Mouse (Mus musculus): ENCODE results near the gene Pgm1.

The Pgm1 gene

GRCm38 (mm10) chr4:99931240-99931580 is 2.0 kb downstream of the Pgm1 start:
- Histone ChIP-seq H3K4me1 (replicated peaks; ENCODE audit: low read depth, low read length) (peaks cover 28% of the 10 kb centered on the region), H3K9me3 (ENCODE audit: low read length) (no peaks in the 10 kb centered on the region), H3K36me3 (ENCODE audit: insufficient read depth, low read length) (peaks cover 32% of the 10 kb centered on the region), H3K4me3 (replicated peaks; ENCODE audit: low read length) (peak overlapping the region; percentile 92), H3K27me3 (ENCODE audit: insufficient read depth, low read length) (peaks cover 12% of the 10 kb centered on the region)
- TF ChIP-seq CTCF (conservative IDR thresholded peaks at IDR 0.05; ENCODE audit: low read length) (no peak), POU5F1 (IDR thresholded peaks at IDR 0.05; ENCODE audit: borderline replicate concordance, low read length) (no peak)

- H3K9me3 ChIP-seq (ENCODE audit: low read length), result no peaks in the 10 kb centered on the region
- peaks cover 28% of the 10 kb centered on the region for H3K4me1 ChIP-seq (replicated peaks; ENCODE audit: low read depth, low read length)
- H3K27me3 ChIP-seq (ENCODE audit: insufficient read depth, low read length), result peaks cover 12% of the 10 kb centered on the region
Observed at GRCm38 (mm10) chr4:99931807-99932206, 2.6 kb downstream of the Pgm1 start.

GRCm38 (mm10) chr4:99934859-99935258 is 5.6 kb downstream of the Pgm1 start:
- Histone ChIP-seq H3K9me3 (ENCODE audit: low read length) (no peaks in the 10 kb centered on the region), H3K4me3 (replicated peaks; ENCODE audit: low read length) (no peak overlapping the region), H3K4me1 (replicated peaks; ENCODE audit: low read depth, low read length) (peaks cover 25% of the 10 kb centered on the region), H3K27me3 (ENCODE audit: insufficient read depth, low read length) (peaks cover 6% of the 10 kb centered on the region), H3K36me3 (ENCODE audit: insufficient read depth, low read length) (peaks cover 42% of the 10 kb centered on the region)
- TF ChIP-seq NANOG (IDR thresholded peaks at IDR 0.05; ENCODE audit: borderline replicate concordance, low read length) (no peak), CTCF (conservative IDR thresholded peaks at IDR 0.05; ENCODE audit: low read length) (no peak), POU5F1 (IDR thresholded peaks at IDR 0.05; ENCODE audit: borderline replicate concordance, low read length) (no peak)

More at GRCm38 (mm10) chr4:99931807-99932206, 2.6 kb downstream of the Pgm1 start:
- no peak for TF ChIP-seq NANOG (IDR thresholded peaks at IDR 0.05; ENCODE audit: borderline replicate concordance, low read length)
- TF ChIP-seq POU5F1 (IDR thresholded peaks at IDR 0.05; ENCODE audit: borderline replicate concordance, low read length), result no peak
- no peak for TF ChIP-seq CTCF (conservative IDR thresholded peaks at IDR 0.05; ENCODE audit: low read length)
- Histone ChIP-seq H3K4me3 (replicated peaks; ENCODE audit: low read length) (no peak overlapping the region), H3K36me3 (ENCODE audit: insufficient read depth, low read length) (peaks cover 32% of the 10 kb centered on the region)

- H3K27me3 ChIP-seq (ENCODE audit: insufficient read depth, low read length), result no peaks in the 10 kb centered on the region
- H3K4me3 ChIP-seq (replicated peaks; ENCODE audit: low read length), result no peak overlapping the region
- no peak for TF ChIP-seq POU5F1 (IDR thresholded peaks at IDR 0.05; ENCODE audit: borderline replicate concordance, low read length)
- TF ChIP-seq NANOG (IDR thresholded peaks at IDR 0.05; ENCODE audit: borderline replicate concordance, low read length), result no peak
- TF ChIP-seq CTCF (conservative IDR thresholded peaks at IDR 0.05; ENCODE audit: low read length), result no peak
- no peaks in the 10 kb centered on the region for H3K9me3 ChIP-seq (ENCODE audit: low read length)
- H3K36me3 ChIP-seq (ENCODE audit: insufficient read depth, low read length), result peaks cover 41% of the 10 kb centered on the region
- H3K4me1 ChIP-seq (replicated peaks; ENCODE audit: low read depth, low read length), result peaks cover 11% of the 10 kb centered on the region
Observed at GRCm38 (mm10) chr4:99936278-99936677, 7.1 kb downstream of the Pgm1 start.

GRCm38 (mm10) chr4:99939711-99940505 is 10.7 kb downstream of the Pgm1 start:
- Histone ChIP-seq H3K27me3 (ENCODE audit: insufficient read depth, low read length) (no peaks in the 10 kb centered on the region), H3K4me3 (replicated peaks; ENCODE audit: low read length) (no peak overlapping the region), H3K36me3 (ENCODE audit: insufficient read depth, low read length) (peaks cover 20% of the 10 kb centered on the region), H3K4me1 (replicated peaks; ENCODE audit: low read depth, low read length) (peaks cover 14% of the 10 kb centered on the region), H3K9me3 (ENCODE audit: low read length) (no peaks in the 10 kb centered on the region)
- TF ChIP-seq NANOG (IDR thresholded peaks at IDR 0.05; ENCODE audit: borderline replicate concordance, low read length), result no peak
- TF ChIP-seq POU5F1 (IDR thresholded peaks at IDR 0.05; ENCODE audit: borderline replicate concordance, low read length), result no peak
- TF ChIP-seq CTCF (conservative IDR thresholded peaks at IDR 0.05; ENCODE audit: low read length), result no peak

GRCm38 (mm10) chr4:99941655-99942414 is 12.6 kb downstream of the Pgm1 start:
- no peaks in the 10 kb centered on the region for H3K27me3 ChIP-seq (ENCODE audit: insufficient read depth, low read length)
- H3K4me3 ChIP-seq (replicated peaks; ENCODE audit: low read length), result no peak overlapping the region
- peaks cover 23% of the 10 kb centered on the region for H3K4me1 ChIP-seq (replicated peaks; ENCODE audit: low read depth, low read length)
- H3K9me3 ChIP-seq (ENCODE audit: low read length), result no peaks in the 10 kb centered on the region
- no peak for TF ChIP-seq NANOG (IDR thresholded peaks at IDR 0.05; ENCODE audit: borderline replicate concordance, low read length)
- TF ChIP-seq CTCF (conservative IDR thresholded peaks at IDR 0.05; ENCODE audit: low read length), result no peak
- TF ChIP-seq POU5F1 (IDR thresholded peaks at IDR 0.05; ENCODE audit: borderline replicate concordance, low read length), result no peak
- H3K36me3 ChIP-seq (ENCODE audit: insufficient read depth, low read length), result peaks cover 15% of the 10 kb centered on the region

- H3K4me3 ChIP-seq (replicated peaks; ENCODE audit: low read length), result no peak overlapping the region
- H3K27me3 ChIP-seq (ENCODE audit: insufficient read depth, low read length), result no peaks in the 10 kb centered on the region
- no peak for TF ChIP-seq NANOG (IDR thresholded peaks at IDR 0.05; ENCODE audit: borderline replicate concordance, low read length)
- TF ChIP-seq POU5F1 (IDR thresholded peaks at IDR 0.05; ENCODE audit: borderline replicate concordance, low read length), result no peak
- no peak for TF ChIP-seq CTCF (conservative IDR thresholded peaks at IDR 0.05; ENCODE audit: low read length)
- no peaks in the 10 kb centered on the region for H3K9me3 ChIP-seq (ENCODE audit: low read length)
- peaks cover 41% of the 10 kb centered on the region for H3K4me1 ChIP-seq (replicated peaks; ENCODE audit: low read depth, low read length)
- H3K36me3 ChIP-seq (ENCODE audit: insufficient read depth, low read length), result peaks cover 6% of the 10 kb centered on the region; the same call in 1 of the 2 replicates
Observed at GRCm38 (mm10) chr4:99944606-99945005, 15.4 kb downstream of the Pgm1 start.

- no peaks in the 10 kb centered on the region for H3K27me3 ChIP-seq (ENCODE audit: insufficient read depth, low read length)
- H3K36me3 ChIP-seq (ENCODE audit: insufficient read depth, low read length), result peaks cover 5% of the 10 kb centered on the region; the same call in 1 of the 2 replicates
- no peak for TF ChIP-seq CTCF (conservative IDR thresholded peaks at IDR 0.05; ENCODE audit: low read length)
- TF ChIP-seq NANOG (IDR thresholded peaks at IDR 0.05; ENCODE audit: borderline replicate concordance, low read length), result no peak
- no peak for TF ChIP-seq POU5F1 (IDR thresholded peaks at IDR 0.05; ENCODE audit: borderline replicate concordance, low read length)
- H3K4me1 ChIP-seq (replicated peaks; ENCODE audit: low read depth, low read length), result peaks cover 41% of the 10 kb centered on the region
- H3K9me3 ChIP-seq (ENCODE audit: low read length), result no peaks in the 10 kb centered on the region
- H3K4me3 ChIP-seq (replicated peaks; ENCODE audit: low read length), result no peak overlapping the region
Observed at GRCm38 (mm10) chr4:99945011-99945410, 15.8 kb downstream of the Pgm1 start.

Data from E14TG2a.4 (cell line).